Mouse (Mus musculus): Measurements from ENCODE around the gene Sipa1l3.
A peak's percentile ranks its signal among the peaks of the same experiment; 100 is the strongest.

Sipa1l3 gene

DNA sequence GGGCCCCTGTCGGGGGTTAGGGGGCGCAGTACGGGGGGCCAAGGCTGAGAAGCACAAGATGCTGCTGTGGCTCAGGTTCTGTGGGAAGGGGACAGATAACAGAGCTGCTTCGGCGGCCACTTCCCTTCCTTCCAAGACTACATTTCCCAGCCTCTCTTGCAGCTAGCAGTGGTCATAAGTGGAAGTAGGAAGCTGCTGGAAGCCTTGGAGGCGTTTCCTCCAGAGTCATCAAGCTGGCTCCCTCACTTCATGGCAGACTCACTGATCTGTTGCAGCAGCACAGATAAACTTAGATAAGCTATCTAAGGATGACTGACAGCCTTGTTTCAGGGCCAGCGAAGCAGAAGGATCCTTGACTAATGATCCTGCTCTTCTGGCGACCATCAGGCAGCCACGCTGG, 76.6 kb downstream of the Sipa1l3 start:
- DNase-seq: no peak

DNA sequence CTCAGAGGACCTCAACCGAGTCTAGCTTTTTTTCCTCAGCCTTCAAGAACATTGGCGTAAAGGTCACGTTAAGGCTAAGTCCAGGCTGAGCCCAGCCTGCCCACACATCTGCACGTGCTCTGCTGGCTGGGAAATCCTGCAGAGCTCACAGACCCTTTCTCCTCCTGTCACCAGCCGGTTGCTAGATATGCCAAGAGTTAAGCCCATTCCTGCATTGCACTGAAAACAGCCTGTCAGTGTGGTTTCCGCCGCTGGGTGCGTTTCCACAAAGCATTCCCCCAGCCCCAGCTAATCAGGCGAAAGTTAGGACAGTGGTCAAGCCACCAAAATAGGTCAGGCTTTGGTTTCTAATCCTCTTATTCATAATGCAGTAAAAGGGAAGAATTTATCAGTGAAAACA, 77.3 kb downstream of the Sipa1l3 start:
- DNase-seq: no peak

DNA sequence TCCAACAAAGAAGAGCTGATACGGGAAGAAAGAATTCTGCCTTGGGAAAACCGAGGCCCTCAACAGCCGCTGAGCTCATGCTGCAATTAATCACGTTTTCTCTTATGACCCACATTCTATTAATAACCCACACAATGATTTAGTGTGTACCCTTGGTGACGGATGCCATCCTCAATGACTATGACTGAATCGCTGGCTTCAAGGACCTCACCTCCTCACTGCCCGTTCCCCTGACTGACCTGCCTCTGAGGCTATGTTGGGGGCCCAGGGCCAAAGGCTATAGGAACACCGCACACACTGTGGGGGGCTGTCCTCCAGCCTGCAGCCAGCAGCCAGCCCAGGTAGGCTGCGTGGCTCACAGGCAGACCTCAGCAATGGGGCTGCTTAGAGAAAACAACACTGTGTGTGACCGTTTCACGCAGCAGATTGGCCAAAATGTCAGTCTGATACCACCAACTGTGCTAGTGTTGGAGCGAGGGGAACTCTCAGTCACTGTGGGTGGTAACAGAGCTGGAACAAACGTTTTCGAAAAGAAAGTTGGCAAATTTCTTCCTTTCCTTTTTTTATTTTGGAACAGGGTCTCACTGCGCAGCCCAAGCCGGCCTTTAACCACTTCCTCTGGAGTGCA, 79.7 kb downstream of the Sipa1l3 start:
- DNase-seq: no peak

DNA sequence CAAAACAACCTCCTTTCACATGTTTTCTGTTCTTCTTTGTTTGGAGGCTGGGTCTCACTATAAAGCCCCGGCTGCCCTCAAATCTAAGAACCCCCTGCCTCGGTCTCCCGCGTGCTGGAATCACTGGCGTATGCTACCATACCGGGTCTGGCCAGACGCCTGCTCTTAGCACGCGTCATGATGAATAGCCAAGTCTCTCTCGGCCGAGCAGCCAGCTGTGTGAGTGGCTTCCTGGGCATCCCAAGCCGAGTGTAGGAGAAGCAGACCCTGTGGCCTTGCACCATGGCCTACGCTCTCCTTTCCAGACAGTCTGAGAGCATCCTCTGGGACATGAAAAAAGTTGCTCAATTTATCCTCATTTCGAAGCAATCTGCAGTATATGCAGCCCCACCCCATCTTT, 80.2 kb downstream of the Sipa1l3 start:
- DNase-seq: no peak

DNA sequence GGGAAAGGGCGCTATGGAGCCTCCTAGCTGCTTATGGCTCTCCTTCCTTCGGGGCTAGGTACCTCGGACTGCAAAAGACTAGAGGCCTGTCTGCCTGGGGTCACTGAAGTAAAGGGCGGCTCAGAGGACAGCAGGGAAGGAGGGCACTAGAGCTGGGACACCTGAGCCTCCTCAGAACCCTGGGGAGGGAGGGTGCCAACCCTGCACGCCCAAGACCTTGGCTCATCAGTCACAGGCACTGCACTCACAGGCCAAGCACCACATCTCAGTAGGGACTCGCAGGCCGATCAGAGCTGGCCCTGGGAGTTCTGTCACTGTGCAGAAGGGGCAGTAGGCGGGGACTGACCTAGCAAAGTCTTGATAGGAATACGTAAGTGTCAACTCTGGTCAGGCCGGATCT, 81.4 kb downstream of the Sipa1l3 start:
- DNase-seq: no peak

DNA sequence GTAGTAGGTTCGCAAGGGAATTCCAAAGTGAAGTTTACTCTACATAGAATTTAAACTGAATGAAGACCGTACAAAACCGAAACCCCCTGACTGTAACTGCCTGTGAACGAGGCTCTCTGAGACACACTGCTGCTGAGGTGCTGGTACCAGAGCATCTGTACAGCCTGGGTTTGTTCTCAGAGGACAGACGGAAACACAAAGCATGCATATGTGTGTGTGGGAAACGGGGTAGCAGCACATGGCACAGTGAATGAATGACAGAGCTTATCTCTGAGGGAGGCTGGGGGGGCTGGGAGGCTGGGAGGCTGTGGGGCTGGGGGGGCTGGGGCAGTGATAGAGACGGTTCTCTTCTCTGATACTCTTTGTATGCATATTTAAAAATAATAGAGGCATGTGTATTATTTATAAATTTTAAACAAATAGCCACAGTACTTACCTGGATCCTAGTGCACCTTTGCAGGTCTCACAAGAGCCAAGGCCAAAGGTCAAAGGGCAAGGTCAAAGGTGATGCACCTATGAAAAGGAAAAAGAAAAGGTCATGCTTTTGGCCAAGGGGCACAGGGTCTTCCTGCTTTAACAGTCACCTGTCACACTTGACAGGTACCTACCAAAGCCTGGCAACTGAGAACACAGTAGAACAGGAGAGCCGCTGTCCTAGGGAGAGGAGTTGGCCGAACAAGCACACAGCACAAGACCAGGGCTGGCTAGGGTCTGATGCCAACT, 84.0 kb downstream of the Sipa1l3 start:
- DNase-seq: no peak

DNA sequence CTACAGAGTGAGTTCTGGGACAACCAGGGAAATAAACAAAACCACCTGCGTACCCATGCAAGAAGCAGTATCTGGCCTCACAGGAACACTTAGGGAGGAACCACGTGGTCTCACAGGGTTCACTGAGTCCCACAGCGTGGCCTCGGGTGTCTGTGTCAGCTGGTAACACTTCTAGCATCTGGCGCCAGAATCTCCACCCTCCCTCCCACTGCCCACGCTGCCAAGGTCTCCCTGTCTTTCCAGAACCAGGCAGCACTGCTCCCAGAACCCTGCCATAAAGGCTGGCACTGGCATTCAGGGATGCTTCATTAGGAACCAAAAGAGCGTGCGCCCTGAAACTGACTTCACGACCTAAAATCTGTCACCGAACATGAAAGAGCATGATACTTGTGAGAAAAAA, 84.7 kb downstream of the Sipa1l3 start:
- DNase-seq: no peak

DNA sequence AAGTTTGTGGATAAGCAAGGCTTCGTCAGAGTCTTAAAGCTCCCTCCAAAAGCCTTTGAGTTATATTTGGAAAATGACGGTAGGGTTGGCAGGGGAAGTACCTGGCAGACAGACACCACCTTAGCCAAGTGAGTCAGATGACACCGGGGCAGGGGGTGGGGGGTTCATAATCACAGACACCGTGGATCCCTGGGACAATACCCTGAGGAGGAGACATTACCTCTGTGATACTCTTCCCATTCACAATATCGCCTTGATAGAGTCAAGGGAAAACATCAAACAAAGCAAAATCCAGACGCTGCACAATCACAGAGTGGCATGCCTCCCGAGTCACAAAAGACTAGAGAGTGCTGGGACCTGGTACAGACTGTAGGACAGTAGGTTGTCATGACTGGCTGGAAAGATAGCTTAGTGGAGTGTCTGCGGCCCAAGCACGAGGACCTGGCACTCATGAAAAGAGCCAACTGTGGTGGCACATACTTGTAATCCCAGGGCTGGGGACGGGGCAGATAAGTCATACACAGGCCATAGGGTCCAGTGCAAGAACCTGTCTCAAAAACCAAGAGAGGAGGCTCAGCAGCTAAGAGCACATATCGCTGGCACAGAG, 85.4 kb downstream of the Sipa1l3 start:
- DNase-seq: no peak

DNA sequence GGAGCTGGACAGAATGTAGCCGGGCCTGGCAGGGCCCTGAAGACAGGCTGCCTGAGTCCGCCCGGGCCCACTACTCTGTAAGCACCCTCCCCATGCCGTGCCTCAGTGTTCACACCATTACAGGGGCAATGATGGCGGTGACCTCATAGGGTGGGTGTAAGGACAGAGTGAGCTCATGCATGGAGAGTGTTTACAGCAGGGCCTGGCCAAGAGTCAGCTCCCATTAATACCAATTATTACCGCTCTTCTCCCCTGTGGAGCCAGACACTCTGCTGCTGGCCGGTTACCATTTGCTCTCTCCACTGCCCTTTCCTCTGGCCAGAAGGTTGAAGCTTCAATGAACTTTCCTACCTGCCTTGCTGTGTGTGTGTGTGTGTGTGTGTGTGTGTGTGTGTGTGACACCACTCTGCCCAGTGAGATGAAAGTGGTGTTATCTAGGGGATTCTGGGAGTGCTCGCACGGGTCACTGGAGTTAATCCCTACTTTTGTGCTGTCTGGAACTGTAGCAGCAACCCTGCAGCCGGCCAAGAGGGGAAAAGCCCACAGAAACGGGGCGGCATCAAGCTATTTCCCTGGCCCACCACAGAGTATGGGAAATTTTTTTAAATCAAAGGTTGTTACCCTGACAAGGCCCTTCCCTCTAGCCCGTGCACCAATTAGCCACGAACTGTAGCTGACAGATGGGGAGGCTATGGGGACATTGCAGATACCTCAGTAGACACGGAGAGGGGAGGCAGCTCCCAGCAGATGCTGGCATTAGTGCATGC, 86.1 kb downstream of the Sipa1l3 start:
- no peak for DNase-seq

DNA sequence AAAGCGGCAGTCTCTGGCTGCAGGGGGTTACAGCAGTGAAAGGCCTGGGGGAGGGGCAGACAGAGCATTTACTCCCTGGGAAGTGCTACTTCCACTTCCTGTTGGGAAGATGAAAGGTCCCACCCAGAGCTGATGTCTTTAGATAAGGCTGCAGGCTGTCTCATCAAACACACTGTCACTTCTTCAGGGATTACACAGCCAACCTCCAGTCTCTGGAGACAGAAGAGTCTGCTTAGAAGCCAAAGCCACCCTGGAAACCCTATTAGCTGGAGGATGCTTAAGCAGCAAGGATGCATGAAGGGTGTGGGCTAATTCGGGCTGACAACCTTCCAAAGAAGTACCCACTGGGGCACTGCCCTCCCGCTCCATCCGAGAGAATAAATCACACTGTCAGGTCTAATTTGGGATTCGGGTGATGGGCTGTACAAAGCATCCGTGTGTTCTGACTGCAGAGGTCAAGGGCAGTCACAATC, 87.7 kb downstream of the Sipa1l3 start:
- DNase-seq: no peak

DNA sequence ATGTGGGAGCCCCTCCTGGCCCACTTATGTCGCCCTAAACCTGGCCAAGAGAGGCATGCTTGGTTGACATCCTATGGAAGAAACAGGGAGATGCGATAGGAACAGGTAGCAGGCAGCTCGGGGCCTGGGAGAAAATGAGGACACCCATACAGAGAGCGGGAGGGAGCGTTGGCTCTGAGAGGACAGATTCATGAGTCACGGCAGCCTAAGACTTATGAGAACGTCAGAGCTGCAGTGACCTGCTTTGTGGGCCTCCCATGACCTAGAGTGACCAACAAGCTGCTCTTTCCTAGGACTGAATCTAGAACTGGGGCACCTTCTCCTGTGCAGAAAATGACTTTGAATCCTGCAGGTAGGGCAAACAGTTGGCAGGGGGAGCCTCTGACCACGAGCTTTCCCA, 92.4 kb downstream of the Sipa1l3 start:
- DNase-seq: no peak

DNA sequence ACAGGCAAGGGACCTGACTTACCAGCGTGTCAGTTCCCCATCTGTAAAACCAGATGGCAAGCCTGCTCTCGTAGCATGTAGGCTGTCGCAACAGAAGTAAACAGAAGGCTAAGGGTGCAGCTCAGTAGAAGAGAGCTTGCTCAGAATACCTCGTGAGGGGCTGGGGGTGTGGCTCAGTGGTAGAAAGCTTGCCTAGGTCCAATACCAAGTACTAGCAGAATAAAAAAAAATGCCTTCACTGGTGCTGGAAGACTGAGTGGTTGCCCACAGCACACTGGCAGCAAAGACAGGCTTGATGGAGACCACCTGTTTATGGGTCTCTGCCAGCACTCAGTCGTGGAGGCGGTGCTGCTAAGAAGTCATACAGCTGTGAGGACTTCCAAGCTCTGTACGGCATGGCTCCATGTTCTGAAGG, 93.0 kb downstream of the Sipa1l3 start:
- DNase-seq: no peak

DNA sequence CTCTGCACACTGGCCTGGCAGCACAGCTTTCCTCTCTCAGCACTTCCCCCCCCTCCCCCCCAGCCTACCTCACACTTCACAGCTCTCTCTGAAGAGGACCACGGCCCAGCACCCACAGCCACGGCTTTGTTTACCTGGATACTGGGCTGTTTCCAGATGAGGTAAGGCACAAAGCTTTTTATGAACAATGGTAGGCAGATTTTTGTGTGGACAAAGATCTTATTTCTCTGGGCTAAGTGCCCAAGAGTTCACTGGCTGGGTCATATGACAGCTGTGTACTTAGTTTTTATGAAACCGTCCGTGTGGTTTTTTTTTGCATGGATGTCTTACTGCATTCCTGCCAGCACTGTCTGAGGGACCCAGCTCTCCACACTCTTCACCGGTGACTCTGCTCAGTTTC, 93.8 kb downstream of the Sipa1l3 start:
- peak; percentile 69 for DNase-seq

DNA sequence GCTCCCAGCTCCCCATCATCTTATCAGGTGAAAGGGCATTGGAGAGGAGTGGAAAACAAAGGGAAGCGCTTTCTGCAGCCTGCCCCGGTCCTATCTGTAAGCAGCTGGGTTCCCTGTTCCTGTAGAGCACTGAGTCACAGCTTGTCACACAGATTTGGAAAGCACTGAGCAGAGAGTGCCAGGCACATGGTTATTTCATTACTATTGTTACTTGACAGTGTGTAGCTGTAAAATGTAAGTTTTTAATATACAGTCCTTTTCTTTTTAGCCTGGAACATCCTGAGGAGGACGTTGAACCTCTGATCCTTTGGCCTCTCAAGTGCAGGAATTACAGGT, 96.6 kb downstream of the Sipa1l3 start:
- DNase-seq: no peak

DNA sequence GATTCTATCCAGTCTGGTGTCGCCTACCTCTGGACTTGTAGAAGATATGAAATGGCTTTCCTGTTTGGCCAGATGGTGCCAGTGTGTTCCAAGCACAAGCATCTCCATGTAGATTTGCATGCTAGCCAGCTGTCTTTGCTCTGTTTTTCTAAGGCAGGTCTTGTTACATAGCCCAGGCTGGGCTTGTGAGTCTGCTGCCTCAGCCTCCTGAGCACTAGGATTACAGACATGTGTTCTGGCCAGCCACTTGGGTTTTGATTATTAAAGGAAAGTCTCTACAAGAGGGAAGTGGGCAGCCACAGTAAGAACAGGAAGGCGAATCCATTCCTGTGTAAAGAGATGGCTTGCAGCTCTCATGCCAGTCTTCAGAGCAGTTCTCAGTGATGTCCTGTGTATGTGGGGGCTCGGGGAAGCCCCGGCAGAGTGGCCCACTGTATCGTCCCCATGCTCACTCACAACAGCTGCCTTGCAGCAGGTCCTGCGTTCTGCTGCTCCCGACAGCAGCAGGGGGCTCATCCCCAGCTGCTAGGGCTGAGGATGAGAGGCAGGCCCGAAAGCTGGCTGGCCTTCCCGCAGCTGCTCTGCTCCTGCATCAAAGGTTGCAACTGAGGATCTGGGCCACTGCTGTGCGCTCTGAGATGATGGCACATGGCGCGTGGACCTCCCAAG, 97.1 kb downstream of the Sipa1l3 start:
- no peak for DNase-seq

DNA sequence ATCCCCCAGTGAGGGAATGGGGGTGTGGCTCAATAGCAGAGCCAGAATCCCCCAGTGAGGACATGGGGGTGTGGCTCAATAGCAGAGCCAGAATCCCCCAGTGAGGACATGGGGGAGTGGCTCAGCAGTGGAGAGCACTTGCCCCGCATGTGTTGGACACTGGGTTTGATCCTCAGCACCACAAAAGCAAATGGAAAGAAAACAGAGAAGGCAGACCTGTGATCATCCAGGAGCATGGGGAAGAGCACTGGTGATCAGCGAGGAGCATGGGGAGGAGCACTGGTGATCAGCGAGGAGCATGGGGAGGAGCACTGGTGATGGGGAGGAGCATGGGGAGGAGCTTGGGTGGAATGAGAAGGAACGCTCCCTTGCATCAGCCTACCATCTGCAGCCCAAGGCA, 98.6 kb downstream of the Sipa1l3 start:
- DNase-seq: no peak

DNA sequence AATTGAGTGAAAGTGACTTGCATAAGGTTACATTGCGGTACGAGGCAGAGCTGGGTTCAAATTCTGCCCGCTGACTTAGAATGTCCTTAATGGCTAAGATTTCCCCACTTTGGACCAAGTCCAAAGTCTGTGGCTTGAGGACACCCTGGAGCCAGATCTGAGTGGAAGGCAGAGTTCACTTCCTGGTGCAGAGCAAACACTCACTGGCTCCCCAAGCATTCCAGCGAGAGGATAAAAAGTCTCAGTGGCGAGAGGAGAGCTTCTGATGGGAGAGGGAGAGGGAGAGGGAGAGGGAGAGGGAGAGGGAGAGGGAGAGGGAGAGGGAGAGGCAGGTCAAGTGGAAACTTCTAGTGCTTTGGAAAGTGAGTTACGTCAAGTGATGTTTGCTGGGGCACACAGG, 100.2 kb downstream of the Sipa1l3 start:
- peak; percentile 42 for DNase-seq

DNA sequence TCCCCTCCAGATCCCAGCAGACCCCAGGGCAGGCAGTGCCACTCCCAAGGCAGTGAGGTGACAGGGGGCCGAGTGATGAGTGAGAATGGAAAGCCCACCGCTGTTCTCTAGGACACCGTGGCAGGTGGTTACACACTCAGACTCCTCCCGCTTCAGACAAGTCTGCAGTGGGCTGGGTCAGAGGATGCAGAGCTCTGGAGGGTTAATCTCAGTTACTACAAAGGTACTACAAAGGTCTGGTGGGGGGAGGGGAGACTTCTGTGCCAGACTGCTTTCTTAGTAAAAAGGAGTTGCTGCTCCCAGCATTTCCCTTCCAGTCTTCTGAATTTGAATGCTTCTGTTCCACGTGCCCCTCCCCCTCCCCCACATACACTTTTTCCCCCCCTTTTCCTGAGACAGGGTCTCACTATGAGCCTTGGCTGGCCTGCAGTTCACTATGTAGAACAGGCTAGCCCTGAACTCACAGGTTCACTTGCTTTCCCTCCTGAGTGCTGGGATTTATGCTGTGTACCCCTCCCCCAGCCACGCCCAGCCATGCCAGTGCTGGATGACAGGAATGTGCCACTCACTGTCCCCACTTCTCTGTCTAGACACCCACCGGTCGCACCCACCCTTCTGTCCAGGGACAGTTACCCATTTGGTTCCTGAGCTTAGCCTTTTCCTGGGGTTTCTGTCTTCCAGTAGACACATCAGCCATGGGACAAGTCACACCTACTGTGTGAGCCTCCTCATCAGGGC, 100.9 kb downstream of the Sipa1l3 start:
- DNase-seq: no peak

DNA sequence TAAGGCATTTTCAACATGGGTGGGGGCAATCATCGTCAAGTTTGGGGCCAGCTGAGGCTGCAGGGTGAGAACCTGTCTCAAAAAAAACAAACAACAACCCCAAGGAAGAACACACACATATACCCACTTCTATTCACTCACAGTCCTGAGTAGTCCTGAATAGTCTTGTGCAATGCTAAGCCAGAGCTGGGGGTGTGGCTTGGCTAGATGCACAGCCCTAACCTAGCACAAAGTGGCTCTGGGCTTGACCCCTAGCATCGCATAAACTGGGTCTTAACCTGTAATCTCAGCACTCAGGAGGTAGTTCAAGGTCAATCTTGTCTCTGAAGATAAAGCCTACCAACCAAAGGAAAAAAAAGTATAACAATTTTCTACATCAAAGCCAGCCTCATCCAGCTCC, 101.5 kb downstream of the Sipa1l3 start:
- DNase-seq: no peak

DNA sequence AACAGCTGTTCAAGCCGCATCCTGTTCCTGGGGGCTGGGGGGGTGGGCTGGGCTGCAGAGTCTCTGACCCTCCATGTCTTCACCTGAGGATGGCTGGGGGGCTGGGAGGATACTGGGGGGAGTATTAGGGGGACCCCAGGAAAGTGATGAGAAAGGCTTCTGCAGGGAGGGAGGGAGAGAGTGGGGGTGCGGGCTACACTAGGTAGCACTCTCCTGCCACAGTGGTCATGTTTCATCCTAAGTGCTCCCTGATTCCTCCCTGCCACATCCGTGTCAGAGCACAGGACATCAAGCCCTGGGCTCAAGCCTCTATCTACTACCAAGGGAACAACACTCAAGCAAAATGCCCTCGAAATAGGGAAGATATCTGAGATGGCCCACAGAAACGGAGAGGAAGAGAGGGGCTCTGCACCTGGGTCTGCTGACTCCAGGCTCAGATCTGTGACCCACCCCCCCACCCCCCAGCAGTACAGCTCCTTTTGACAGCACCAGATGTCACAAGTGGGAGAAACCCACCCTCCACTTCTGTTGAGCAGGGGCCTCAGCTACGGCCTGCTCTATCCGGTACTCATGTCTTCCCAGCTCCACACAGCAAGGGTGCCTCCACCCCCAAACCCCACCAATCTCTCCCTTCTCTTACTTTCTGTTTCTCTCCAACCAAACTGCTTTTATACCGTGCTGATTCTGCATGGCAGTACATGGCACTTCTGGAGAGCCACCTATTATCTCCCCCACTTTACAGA, 106.4 kb downstream of the Sipa1l3 start:
- no peak for DNase-seq

DNA sequence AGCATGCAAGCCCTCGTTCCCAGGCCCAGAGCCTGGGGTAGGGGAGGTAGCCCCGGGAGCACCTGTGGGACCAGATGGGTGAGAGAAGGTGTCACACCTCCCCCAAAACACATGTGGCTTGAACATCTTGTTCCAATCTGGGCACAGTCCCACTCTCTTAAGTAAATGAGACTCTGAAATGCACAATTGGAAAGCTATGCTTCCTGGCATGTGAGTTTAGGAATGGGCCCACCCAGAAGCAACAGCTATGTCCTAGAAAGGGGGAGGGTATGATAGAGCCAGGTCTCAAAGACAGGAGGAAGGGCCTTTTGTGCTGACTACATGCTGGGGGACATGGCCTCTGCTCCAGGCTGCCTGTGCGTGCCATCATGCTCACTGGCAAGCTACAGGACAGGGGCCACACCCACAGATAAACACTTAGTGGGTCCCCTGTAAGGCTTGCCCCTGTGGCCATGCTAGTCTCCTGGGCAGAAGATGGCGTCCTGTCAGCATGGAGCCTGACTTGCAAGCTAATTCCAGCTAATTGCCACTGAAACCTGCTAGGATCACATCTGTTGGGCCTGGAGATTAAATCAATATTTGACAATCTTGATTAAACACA, 107.1 kb downstream of the Sipa1l3 start:
- no peak for DNase-seq

Data from kidney, adult 9 months (tissue).